Mouse (Mus musculus) kidney, postnatal 10 days (tissue): ENCODE results near the gene Hic2.

Source experiments
- DNase-seq: peaks from one replicate; pipeline ENCODE4 v3.0.0; 2021; ENCODE audit warnings: mixed read lengths

Gene Hic2

DNA sequence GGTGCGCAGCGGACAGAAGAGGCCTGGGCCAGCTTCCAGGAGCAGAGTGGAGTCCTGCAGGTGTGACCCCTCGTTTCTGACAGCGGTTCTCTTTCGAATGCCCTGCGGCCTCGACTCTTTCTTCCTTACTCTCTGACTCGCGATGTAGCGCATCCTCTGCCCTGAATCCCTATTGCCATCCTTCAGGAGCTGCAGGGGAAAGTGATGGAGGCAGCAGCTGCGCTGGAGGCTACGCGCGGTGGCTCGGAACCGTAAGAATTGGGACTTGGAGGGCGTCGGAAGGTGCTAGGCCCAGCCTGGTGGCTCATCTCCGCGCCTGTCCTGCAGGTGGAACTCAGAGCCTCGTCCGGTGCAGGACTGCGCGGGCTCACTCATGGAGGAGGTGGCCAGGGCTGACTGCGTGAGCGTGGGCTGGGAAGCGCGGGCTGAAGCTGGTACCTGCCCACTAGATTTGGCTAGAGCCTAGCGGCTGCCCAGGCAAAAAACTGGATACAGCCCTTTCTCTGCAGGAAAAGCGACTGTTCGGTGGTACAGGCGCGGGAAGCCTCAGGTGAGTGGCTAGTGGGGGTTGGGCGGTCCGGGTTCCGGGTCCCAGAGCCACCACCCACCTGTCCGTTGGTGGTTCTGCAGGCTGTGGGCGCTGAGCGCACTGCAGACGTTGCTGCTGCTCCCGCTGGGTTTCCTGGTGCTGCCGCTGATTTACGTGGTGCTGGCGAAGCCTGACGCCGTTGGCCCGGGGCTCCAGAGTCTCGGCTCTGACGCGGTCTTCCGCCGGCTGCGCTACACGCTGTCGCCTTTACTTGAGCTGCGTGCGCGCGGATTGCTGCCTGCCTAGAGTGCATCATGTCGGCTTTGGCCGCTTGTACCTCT, 44.2 kb downstream of the Hic2 start:
- peak; percentile 66 for DNase-seq

DNA sequence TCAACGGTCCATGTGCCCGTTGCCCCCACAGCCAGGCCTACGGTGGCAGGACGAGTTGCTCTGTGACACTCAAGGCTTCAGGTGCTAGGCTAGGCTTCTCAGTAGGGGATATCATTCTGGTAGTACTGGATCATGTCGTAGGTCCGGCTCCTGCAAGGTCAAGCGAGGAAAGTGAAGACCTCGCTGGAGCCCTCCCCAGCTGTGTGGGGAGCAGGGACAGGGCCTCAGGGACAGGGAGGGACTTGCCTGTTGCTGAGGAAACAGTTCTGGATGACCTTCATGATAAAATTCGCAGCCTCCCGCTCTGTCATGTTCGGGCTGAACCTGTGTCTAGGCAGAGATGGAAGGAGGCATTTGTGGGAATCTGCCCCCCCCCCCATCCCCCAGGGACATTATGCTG, 47.1 kb downstream of the Hic2 start:
- no peak for DNase-seq

DNA sequence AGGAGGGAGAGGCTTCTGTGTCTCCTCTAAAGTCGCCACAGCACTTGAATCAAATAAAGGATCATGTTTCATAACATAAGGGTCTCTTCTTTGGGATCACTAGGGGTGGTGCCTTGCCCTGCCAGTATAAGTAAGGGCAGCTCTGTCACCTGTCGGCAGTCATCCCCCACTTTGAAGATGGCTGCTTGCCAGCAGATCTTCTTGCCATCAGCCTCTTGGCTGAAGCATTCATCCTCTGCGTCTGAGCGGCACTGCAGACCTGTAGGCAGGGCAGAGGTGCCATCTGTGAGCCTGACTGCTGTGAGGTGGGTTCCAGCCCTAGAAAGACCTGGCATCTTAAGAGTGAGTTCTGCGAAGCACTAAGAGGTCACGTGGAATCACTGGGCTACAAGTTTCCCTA, 49.8 kb downstream of the Hic2 start:
- DNase-seq = no peak

DNA sequence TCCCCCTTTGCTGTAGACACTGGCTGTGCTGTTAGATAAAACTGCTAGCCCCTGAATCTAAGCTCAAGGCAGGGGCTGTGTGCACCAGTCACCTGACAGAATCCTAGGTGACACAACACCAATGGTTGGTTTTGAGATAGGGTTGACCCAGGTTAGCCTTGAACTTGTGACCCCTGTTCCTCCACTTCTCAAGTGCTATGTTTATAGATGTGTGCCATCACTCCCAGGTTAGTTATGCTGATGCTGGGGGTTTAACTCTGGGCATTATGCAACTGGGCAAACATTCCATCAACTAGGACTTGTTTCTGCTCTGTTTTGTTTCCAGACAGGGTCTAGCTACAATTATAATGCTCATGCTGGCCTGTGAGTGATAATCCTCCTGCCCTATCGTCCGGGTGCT, 53.7 kb downstream of the Hic2 start:
- DNase-seq = no peak

DNA sequence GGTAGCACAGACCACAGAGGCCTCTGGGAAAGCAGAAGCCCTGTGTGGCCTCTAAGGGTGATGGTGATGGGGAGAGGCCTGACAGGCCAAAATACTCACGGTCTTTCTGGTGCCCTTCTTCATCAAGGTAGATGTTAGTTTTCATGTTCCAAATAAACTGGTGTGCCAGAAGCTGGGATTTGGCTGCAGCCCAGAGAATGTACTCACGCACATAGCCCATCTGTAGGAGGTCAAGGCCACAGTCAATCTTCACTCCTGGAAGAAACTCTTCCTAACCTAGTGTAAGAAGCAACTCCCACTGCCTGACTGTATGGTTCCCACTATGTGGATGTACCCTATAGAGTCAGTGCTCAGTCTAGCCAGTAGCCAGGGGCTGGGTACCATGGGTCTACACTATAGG, 57.6 kb downstream of the Hic2 start:
- no peak for DNase-seq

DNA sequence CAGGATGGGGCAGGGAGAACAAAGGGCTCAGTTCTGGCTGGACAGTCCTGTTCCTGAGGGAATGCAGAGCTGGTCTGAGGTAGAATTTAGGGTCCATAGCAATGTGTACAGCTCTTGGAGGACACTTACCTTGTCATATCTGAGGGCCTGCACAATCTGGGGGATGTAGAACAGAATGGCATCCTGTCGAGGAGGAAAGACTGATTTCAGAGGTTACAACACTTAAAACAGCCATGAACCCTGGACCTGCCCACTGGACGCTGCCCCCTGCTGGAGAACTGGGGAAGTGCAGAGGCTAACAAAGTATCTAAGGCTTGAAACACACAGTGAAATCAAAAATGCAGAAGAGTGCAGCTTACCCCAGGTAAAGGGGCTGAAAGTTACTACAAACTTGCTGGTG, 59.4 kb downstream of the Hic2 start:
- peak; percentile 89 for DNase-seq

DNA sequence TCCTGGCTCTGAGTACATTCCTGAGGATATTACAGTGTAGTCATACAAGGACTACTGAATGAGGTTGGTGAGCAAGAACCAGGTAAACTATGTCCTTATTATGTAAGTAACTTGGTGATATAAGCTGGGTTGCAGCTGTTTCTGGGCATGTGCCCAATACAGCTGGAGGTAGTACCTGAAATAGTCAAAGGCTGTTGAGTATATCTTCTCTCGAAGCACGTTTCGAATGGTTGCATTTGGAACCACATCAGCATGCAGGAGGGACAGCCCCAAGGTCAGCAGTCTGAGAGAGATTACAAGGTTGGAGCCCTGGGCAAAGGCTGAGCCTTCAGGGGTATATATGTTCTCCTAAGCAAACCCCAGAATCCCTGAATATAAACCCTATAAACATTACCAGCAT, 67.4 kb downstream of the Hic2 start:
- DNase-seq = no peak

DNA sequence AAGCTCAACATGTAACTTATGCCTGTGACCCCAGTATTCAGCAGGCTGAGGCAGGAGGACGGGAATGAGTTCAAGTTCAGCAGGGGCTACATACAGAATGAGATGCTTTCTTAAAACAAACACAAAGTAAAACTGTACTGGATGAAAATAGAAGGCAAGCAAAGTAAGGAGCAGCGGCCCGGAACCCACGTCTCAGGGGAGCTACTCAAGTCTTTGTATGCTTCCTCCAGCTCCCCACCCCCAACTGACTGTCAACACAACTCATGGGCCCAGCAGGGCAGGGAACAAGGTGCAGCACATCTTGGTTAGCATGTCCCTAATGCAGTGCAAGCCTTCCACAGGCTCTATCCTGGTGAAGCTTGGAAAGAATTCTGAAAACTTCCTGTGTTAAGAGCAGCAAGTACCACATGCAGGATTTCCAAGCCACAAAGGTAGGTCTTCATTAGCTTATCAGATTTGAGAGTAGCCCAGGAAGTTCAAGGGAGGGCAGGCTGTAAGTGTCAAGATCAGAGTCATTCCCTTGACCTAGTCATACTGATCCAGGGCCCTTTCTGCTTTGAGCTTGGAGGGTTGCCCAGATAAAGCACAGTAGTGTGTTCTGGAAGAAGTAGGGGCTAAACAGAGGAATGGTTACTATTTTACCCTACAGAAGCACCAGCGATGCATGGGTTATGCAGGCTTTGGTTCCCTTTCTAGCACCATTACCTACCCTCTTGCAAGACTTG, 70.3 kb downstream of the Hic2 start:
- DNase-seq = no peak

DNA sequence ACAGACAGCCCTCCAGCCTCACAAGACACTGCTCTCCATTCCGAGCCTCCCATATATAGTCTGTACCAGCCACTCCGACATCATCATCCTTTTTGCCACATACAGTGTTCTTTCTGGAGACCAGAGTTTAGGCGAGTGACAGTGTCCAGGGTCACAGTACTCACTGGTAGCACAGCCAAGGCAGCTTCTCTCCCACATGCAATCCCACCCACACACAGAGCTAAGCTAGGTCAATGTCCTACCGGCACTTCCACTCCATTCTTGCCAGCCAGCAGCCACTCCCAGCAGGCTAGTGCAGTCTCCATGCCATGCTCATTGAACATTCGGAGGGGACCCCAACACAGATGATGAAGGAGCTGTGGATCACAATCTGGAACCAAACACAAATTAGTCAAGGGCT, 74.1 kb downstream of the Hic2 start:
- DNase-seq = no peak

DNA sequence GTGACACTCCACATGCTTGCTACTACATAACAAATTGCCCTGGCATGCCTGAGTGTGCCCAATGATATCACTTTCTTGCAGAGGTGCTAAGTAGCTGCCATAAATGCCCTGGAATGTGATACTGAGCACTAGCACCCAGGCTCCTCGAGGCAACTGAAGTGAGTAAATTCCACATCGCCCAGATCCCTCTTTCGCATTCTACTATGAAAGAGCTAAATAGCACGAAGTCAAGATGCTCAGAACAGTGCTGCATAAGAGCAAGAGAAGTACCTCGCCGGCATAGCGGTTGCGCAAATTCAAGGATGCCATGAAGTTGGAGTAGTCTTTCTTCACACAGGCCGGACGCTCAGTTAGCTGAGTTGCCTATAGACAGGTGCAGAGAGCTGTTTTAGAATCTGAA, 75.7 kb downstream of the Hic2 start:
- no peak for DNase-seq

DNA sequence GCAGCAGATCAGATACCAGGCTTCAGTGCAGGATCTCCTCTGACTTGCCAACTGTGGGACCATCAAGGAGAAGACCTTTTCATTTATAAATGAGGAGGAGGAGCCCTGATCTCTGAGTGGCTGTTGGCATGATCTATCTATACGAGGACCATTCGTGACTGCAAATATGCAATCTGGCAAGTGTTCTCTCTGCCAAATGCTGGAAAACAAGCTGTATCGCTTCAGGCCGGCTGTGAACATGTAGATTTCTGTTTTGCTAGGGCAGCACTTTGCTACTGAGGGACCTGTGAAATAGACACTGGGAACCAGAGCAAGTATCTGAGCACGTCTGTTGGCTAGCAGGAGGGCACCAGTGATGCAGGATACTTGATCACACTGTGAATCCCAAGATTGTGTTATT, 79.2 kb downstream of the Hic2 start:
- DNase-seq = no peak
